Mouse (Mus musculus) hindbrain, embryonic 14.5 days (tissue): ENCODE data around the gene Mrps16. TPM values are rescaled to one million over a fixed set of nuclear protein-coding genes. Genes with fewer than 3 reads are reported as not detected.
A peak's percentile ranks its signal among the peaks of the same experiment; 100 is the strongest.

Experiments
- ATAC-seq: fragments of 200-750 bp; cut with Nextera tagmentation; 2 replicates; pipeline ENCODE4 v1.8.0; 2017; ENCODE audit warnings: moderate number of reproducible peaks, mild to moderate bottlenecking, moderate TSS enrichment, moderate library complexity; ENCODE audit not compliant: low FRiP score
- DNase-seq: peaks from one replicate; pipeline ENCODE4 v3.0.0-alpha.2; 2015; ENCODE audit warnings: low spot score
- H3K27ac ChIP-seq: fragments of 300-500 bp; sonication (generic); 2 replicates; pipeline ENCODE4 v1.5.1; 2014; ENCODE audit warnings: mild to moderate bottlenecking, moderate library complexity
- H3K27me3 ChIP-seq: fragments of 300-500 bp; sonication (generic); 2 replicates; pipeline ENCODE4 v1.6.1; 2014; ENCODE audit warnings: mild to moderate bottlenecking, low read length, mixed read lengths; ENCODE audit not compliant: control insufficient read depth, insufficient read depth
- H3K36me3 ChIP-seq: fragments of 300-500 bp; sonication (generic); replicated peaks from 2 replicates; pipeline ENCODE4 v1.6.1; 2014; ENCODE audit not compliant: control insufficient read depth, insufficient read depth
- H3K4me1 ChIP-seq: fragments of 300-500 bp; sonication (generic); replicated peaks from 2 replicates; pipeline ENCODE4 v1.6.1; 2014; ENCODE audit warnings: antibody characterized with exemption, low read length, mixed read lengths; ENCODE audit not compliant: control insufficient read depth, insufficient read depth
- H3K4me2 ChIP-seq: fragments of 300-500 bp; sonication (generic); replicated peaks from 2 replicates; pipeline ENCODE4 v1.6.1; 2014; ENCODE audit warnings: mild to moderate bottlenecking, moderate library complexity
- H3K4me3 ChIP-seq: fragments of 300-500 bp; sonication (generic); replicated peaks from 2 replicates; pipeline ENCODE4 v1.5.1; 2014; ENCODE audit warnings: mild to moderate bottlenecking, low read length
- H3K9ac ChIP-seq: fragments of 300-500 bp; sonication (generic); 2 replicates; pipeline ENCODE4 v1.6.1; 2014
- H3K9me3 ChIP-seq: fragments of 300-500 bp; sonication (generic); 2 replicates; pipeline ENCODE4 v1.6.1; 2016; ENCODE audit warnings: low read length; ENCODE audit not compliant: control insufficient read depth
- WGBS: fragments of 180-500 bp; shearing (Covaris S2); extraction: QIAGEN DNeasy Blood & Tissue Kit; methylation state at CpG from one replicate; pipeline ENCODE4 v1.1.7; 2014; 5-methylcytosine and 5-hydroxymethylcytosine counted together
- polyA plus RNA-seq: library from polyadenylated mRNA; unstranded; fragments of >200 nt; fragmentation: Nextera tagmentation; extraction: Ambion mirVana; gene quantifications from 2 replicates; pipeline ENCODE4 v1.2.1, GENCODE M21; 2014

Mrps16 gene
- polyA plus RNA-seq, 1 experiment from 2014 or later: 69.8 TPM

DNA sequence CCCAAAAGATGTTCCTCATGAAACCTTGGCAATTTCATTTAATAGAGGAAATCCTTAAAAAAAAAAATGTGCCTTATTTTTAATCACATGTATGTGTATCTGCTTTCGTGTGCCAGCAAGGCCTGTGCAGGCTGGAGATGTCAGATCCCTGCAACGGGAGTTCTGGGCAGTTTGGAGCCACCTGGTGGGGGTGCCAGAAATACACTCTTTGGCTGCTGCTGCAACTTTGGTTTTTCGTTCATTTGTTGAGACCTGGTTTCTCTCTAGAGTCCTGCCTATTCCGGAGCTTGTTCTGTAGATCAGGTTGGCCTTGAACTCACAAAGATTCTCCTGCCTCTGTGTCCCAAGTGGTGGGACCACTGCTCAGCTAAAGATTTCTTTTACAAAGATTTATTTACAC, 5.4 kb upstream of the Mrps16 start:
- Histone ChIP-seq H3K36me3 (no peaks in the 10 kb centered on the region), H3K27ac (no peak overlapping the region), H3K27me3 (no peaks in the 10 kb centered on the region), H3K9me3 (no peaks in the 10 kb centered on the region), H3K4me2 (no peak overlapping the region), H3K4me1 (0 out of 2 replicates have a peak, but pooled peaks cover 4% of the 10 kb centered on the region), H3K9ac (no peak overlapping the region), H3K4me3 (no peak overlapping the region)
- 48% methylated on average over 4 of the region's 4 CpGs for WGBS
- no peak for DNase-seq
- ATAC-seq: no peak

DNA sequence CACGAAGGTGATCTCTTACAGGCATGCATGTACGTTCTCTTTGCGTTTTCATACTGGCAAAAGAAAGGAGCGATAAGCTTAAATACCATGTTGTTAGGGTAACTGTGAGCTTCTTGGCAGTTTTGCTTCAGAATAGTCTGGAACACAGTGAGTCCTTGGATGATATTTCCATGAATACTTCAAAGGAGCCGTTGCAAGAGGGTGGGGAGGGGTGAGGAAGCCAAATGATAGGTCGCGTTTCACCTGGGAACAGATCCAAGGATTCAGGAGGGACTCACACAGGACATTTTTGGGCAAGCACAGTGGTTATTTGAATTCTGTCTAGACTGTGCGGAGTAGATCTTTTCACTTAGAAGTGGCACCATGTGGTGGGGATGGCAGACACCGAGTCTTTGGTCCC, 3.8 kb upstream of the Mrps16 start:
- no peak overlapping the region for H3K4me3 ChIP-seq
- no peak overlapping the region for H3K27ac ChIP-seq
- WGBS: 88% methylated on average over 9 of the region's 9 CpGs
- peaks cover 9% of the 10 kb centered on the region; the same call in 1 of the 2 replicates for H3K4me1 ChIP-seq
- no peaks in the 10 kb centered on the region for H3K27me3 ChIP-seq
- H3K36me3 ChIP-seq: no peaks in the 10 kb centered on the region
- H3K9ac ChIP-seq: no peak overlapping the region
- ATAC-seq (no peak), DNase-seq (no peak)
- H3K4me2 ChIP-seq: no peak overlapping the region
- H3K9me3 ChIP-seq: no peaks in the 10 kb centered on the region

DNA sequence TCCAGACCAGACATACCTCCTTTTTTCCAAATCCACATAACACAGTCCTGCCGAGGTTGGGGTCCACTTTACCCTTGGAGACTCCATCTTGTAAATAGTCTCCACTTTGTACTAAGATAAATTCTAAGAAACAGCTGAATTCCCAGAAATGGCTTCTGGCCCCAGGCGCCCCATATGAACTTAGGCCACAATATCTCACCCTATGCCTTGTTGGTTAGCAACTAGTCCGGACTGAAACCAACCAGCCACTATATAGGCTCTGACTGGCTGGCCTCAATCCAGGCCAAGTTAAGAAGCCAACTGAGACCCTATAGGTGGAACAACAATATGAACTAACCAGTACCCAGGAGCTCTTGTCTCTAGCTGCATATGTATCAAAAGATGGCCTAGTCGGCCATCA, 1.1 kb downstream of the Mrps16 start:
- no peak overlapping the region for H3K4me3 ChIP-seq
- H3K4me2 ChIP-seq: peak overlapping the region; percentile 57; the same call in 1 of the 2 replicates
- no peaks in the 10 kb centered on the region for H3K27me3 ChIP-seq
- ATAC-seq (no peak), DNase-seq (no peak)
- H3K36me3 ChIP-seq: peaks cover 28% of the 10 kb centered on the region
- peaks cover 22% of the 10 kb centered on the region for H3K4me1 ChIP-seq
- H3K9ac ChIP-seq: no peak overlapping the region
- H3K9me3 ChIP-seq: no peaks in the 10 kb centered on the region
- no peak overlapping the region for H3K27ac ChIP-seq
- WGBS: 92% methylated on average over 3 of the region's 4 CpGs

DNA sequence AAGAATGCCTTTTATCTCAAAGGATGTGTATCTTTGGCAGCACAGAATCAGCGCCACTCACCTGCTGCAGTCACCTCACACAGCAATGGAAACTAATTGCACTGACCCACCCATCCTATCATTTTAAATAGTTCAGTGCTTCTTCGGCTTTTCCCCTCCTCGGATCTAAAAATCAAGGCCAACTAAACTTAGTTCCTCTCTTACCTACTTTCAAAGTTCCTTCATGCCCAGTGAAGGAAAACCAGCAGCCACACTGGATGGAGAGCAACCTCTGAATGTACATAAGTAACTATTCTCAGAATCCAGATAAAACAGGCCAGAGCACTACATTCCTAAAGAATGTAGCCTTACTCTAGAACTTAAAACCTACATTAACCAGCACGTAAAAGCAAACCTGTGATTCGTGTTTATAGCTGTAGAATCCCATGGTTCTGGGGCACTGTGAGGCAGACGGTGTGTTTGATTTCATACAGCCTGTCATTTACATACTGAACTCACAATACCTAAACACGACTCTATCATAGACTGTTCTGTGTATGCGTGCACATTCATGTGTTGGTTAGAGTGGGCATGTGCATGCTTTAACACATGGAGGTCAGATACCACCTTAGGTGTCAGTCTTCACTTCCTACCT, 3.9 kb downstream of the Mrps16 start:
- H3K4me3 ChIP-seq: peak overlapping the region; percentile 88
- peaks cover 52% of the 10 kb centered on the region for H3K36me3 ChIP-seq
- H3K4me1 ChIP-seq: peaks cover 35% of the 10 kb centered on the region
- WGBS: 90% methylated on average over 8 of the region's 8 CpGs
- peak overlapping the region; percentile 84 for H3K4me2 ChIP-seq
- H3K9ac ChIP-seq: peak overlapping the region; percentile 81; the same call in 1 of the 2 replicates
- H3K27ac ChIP-seq: no peak overlapping the region
- ATAC-seq (no peak), DNase-seq (no peak)
- H3K27me3 ChIP-seq: no peaks in the 10 kb centered on the region
- no peaks in the 10 kb centered on the region for H3K9me3 ChIP-seq

DNA sequence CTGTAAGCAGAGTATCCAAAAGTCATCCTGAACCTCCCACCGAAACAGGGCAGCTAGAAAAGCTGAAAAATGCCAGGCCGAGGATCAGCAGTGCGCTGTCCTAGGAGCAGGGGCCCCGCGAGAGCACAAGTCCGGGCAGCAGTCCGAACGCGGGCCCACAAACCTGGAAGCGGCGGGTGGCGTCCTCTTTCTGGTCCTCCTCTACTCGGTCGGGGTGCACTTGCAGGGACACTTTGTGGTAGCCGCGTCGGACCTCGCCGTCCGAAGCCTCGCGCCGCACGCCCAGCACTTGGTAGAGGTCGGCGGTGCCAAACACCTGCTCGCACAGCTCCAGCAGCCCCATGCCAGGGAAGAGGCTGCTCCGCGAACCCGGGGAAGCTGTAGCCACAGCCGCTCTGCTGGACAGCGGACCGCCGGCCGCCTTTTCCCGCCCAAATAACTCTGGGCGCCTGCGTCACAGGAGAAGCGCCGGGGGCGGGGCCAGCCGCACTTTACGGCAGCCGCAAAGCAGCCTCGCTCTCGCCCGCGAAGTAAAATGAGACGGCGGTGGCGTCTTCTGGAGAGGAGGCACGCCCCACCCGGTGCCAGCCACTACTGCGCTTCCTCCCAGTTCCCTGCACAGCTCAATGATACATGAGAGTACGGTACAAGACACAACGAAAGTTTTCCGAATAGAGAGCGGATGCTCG, 4.8 kb downstream of the Mrps16 start, which contains the start of gene Dnajc9:
Dnajc9 (minus strand) TSS at position 470 of the 689 bp plus-strand sequence.
- H3K27me3 ChIP-seq: no peaks in the 10 kb centered on the region
- H3K36me3 ChIP-seq: peaks cover 62% of the 10 kb centered on the region
- peak within 1 kb of the TSS; percentile 87 for H3K27ac ChIP-seq
- H3K9ac ChIP-seq: peak within 1 kb of the TSS; percentile 81
- peaks cover 31% of the 10 kb centered on the region for H3K4me1 ChIP-seq
- DNase-seq (peak; percentile 93), ATAC-seq (peak; percentile 75)
- WGBS: under 1% methylated on average over 59 of the region's 59 CpGs
- H3K4me3 ChIP-seq: peak within 1 kb of the TSS; percentile 88
- H3K4me2 ChIP-seq: peak within 1 kb of the TSS; percentile 84
- no peaks in the 10 kb centered on the region for H3K9me3 ChIP-seq

- Histone ChIP-seq H3K27ac (no peak overlapping the region), H3K9ac (no peak overlapping the region), H3K27me3 (no peaks in the 10 kb centered on the region), H3K4me2 (no peak overlapping the region), H3K36me3 (peaks cover 77% of the 10 kb centered on the region), H3K9me3 (no peaks in the 10 kb centered on the region), H3K4me1 (no peaks in the 10 kb centered on the region), H3K4me3 (no peak overlapping the region)
- DNase-seq: no peak
- no peak for ATAC-seq
- WGBS: 92% methylated on average over 9 of the region's 9 CpGs
These were observed 13.5 kb downstream of the Mrps16 start for GRCm38 (mm10) chr14:20379753-20380430.

GRCm38 (mm10) chr14:20379087-20379640, 14.3 kb downstream of the Mrps16 start:
- Histone ChIP-seq H3K4me2 (no peak overlapping the region), H3K4me1 (no peaks in the 10 kb centered on the region), H3K27ac (no peak overlapping the region), H3K4me3 (no peak overlapping the region), H3K9ac (no peak overlapping the region), H3K9me3 (no peaks in the 10 kb centered on the region), H3K27me3 (no peaks in the 10 kb centered on the region), H3K36me3 (peaks cover 76% of the 10 kb centered on the region)
- ATAC-seq: no peak
- DNase-seq: no peak
- WGBS: 97% methylated on average over 5 of the region's 5 CpGs

DNA sequence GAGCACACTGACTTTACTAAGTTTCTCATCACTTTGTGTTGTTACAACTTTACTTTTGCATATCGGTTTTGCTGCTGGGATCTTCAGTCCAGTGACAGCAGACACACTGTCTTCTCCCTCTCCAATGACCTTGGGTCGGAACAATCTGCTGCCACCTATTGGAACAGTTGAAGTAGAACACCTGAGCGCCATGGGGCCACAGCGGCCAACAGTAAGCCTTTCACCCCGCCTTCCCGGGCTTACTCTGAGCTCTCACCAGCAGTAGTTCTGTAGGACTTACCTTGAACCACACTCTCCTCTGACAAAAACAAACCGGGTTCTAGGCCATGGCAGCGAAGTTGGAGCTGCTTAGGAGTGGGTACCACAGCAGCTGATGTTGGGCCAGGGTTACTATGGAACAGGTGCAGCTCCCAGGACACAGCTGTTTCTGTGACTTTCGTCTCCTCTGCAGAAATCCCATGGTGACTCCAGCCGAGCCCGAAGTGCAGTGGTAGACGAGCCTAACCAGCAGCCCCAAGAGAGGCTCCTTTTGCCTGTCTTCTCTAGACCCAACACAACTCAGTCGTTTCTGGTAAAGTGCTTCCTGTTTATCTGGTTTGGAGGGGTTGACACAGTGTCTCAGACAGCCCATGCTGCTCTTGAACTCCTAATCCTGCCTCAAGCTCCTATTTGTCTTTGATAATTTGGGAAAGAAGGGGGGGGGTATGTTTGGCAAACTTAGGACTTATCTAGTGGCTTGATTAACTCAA, 14.9 kb downstream of the Mrps16 start:
- Histone ChIP-seq H3K9me3 (no peaks in the 10 kb centered on the region), H3K4me3 (no peak overlapping the region), H3K9ac (no peak overlapping the region), H3K36me3 (peaks cover 76% of the 10 kb centered on the region), H3K27me3 (no peaks in the 10 kb centered on the region), H3K27ac (no peak overlapping the region), H3K4me2 (no peak overlapping the region), H3K4me1 (no peaks in the 10 kb centered on the region)
- peak; percentile 33 for DNase-seq
- 43% methylated on average over 13 of the region's 13 CpGs for whole genome bisulfite sequencing
- ATAC-seq: no peak
